Comparison of ENCODE assay signal across 8 mouse cellular contexts in genomic region chr3:101378102-101378501, GRCm38 (mm10). TPM values are rescaled to one million over a fixed set of nuclear protein-coding genes. Genes with fewer than 3 reads are reported as not detected.
DNase-seq lines count a peak whose midpoint lies in the region; ATAC-seq and TF ChIP-seq lines count a peak whose summit lies in the region.

No protein-coding gene starts in this region.

- WGBS in embryonic facial prominence, embryonic 12.5 days: 0% methylated on average over 12 of the region's 12 CpGs
- WGBS in hindbrain, embryonic 13.5 days: 0% methylated on average over 12 of the region's 12 CpGs
- under 1% methylated on average over 12 of the region's 12 CpGs for WGBS in lung, embryonic 15.5 days
- WGBS in small intestine, adult 2 months: 2% methylated on average over 12 of the region's 12 CpGs

- H3K4me1 ChIP-seq in embryonic facial prominence, embryonic 12.5 days: peaks cover 48% of the 10 kb centered on the region
- H3K4me1 ChIP-seq in hindbrain, embryonic 13.5 days (replicated peaks): peaks cover 58% of the 10 kb centered on the region
- H3K4me1 ChIP-seq in lung, embryonic 15.5 days: peaks cover 56% of the 10 kb centered on the region
- peaks cover 21% of the 10 kb centered on the region; the same call in 1 of the 2 replicates for H3K4me1 ChIP-seq in small intestine, adult 2 months (ENCODE audit: control insufficient read depth, insufficient read depth, insufficient read length, low read length)

- H3K27me3 ChIP-seq in embryonic facial prominence, embryonic 12.5 days: no peaks in the 10 kb centered on the region
- 0 out of 2 replicates have a peak, but pooled peaks cover 3% of the 10 kb centered on the region for H3K27me3 ChIP-seq in hindbrain, embryonic 13.5 days
- H3K27me3 ChIP-seq in lung, embryonic 15.5 days: no peaks in the 10 kb centered on the region
- no peaks in the 10 kb centered on the region for H3K27me3 ChIP-seq in small intestine, adult 2 months (ENCODE audit: control insufficient read depth, insufficient read depth, low read length)

- 0 out of 2 replicates have a peak, but pooled peaks have one; percentile 19 for TF ChIP-seq POLR2A in small intestine, adult 2 months (IDR thresholded peaks at IDR 0.05; ENCODE audit: low read depth, low read length)

- H3K9ac ChIP-seq in embryonic facial prominence, embryonic 12.5 days: peak overlapping the region; percentile 90
- H3K9ac ChIP-seq in hindbrain, embryonic 13.5 days: peak overlapping the region; percentile 97
- peak overlapping the region; percentile 86 for H3K9ac ChIP-seq in lung, embryonic 15.5 days

- peak overlapping the region; percentile 82 for H3K4me2 ChIP-seq in embryonic facial prominence, embryonic 12.5 days (replicated peaks)
- H3K4me2 ChIP-seq in hindbrain, embryonic 13.5 days: peak overlapping the region; percentile 89
- peak overlapping the region; percentile 95 for H3K4me2 ChIP-seq in lung, embryonic 15.5 days

- DNase-seq in adrenal gland, postnatal 14 days: peak; percentile 27
- no peak for DNase-seq in adrenal gland, postnatal 10 days
- DNase-seq in layer of hippocampus, adult 8-10 months (ENCODE audit: low spot score in 2 of 2): no peak
- DNase-seq in ovary, postnatal 36 days (ENCODE audit: low spot score): no peak

- ATAC-seq in embryonic facial prominence, embryonic 12.5 days (ENCODE audit: insufficient number of reproducible peaks, insufficient read depth, low FRiP score, low TSS enrichment): no peak
- 0 out of 2 replicates have a peak, but pooled peaks have one; percentile 33 for ATAC-seq in hindbrain, embryonic 13.5 days (ENCODE audit: low FRiP score)
- peak; percentile 59; the same call in 1 of the 2 replicates for ATAC-seq in lung, embryonic 15.5 days (ENCODE audit: borderline replicate concordance, extremely low read depth, low FRiP score, low TSS enrichment)

- H3K27ac ChIP-seq in embryonic facial prominence, embryonic 12.5 days: peak overlapping the region; percentile 86
- peak overlapping the region; percentile 90 for H3K27ac ChIP-seq in hindbrain, embryonic 13.5 days
- peak overlapping the region; percentile 70 for H3K27ac ChIP-seq in lung, embryonic 15.5 days
- H3K27ac ChIP-seq in small intestine, adult 2 months (ENCODE audit: insufficient read depth, low read depth, low read length): peak overlapping the region; percentile 11; the same call in 1 of the 2 replicates

- TF ChIP-seq CTCF in small intestine, adult 2 months (IDR thresholded peaks at IDR 0.05; ENCODE audit: extremely low read depth, insufficient read length, insufficient replicate concordance, low read depth, low read length): no peak

- H3K36me3 ChIP-seq in embryonic facial prominence, embryonic 12.5 days: no peaks in the 10 kb centered on the region
- H3K36me3 ChIP-seq in hindbrain, embryonic 13.5 days: no peaks in the 10 kb centered on the region
- H3K36me3 ChIP-seq in lung, embryonic 15.5 days: no peaks in the 10 kb centered on the region
- H3K36me3 ChIP-seq in small intestine, adult 2 months (ENCODE audit: control insufficient read depth, insufficient read depth, low read length): no peaks in the 10 kb centered on the region; the same call in 1 of the 2 replicates

- H3K9me3 ChIP-seq in embryonic facial prominence, embryonic 12.5 days: no peaks in the 10 kb centered on the region
- H3K9me3 ChIP-seq in hindbrain, embryonic 13.5 days: no peaks in the 10 kb centered on the region
- no peaks in the 10 kb centered on the region for H3K9me3 ChIP-seq in lung, embryonic 15.5 days

- H3K4me3 ChIP-seq in embryonic facial prominence, embryonic 12.5 days: peak overlapping the region; percentile 88
- peak overlapping the region; percentile 85 for H3K4me3 ChIP-seq in hindbrain, embryonic 13.5 days
- H3K4me3 ChIP-seq in lung, embryonic 15.5 days: peak overlapping the region; percentile 87
- H3K4me3 ChIP-seq in small intestine, adult 2 months (ENCODE audit: low read depth, low read length): peak overlapping the region; percentile 79

RNA-seq across cellular contexts. Expression of gene Igsf3, which starts 1.2 kb away (rescaled TPM):
- total RNA-seq in adrenal gland, postnatal 14 days (2021): 5.1 and 6.6 TPM in 2 replicates
- 10 to 100 TPM in 1 of 2 experiments, 1 to 10 TPM in 1; 8.1 to 10.1 TPM for total RNA-seq in adrenal gland, postnatal 10 days (2021)
- polyA plus RNA-seq in embryonic facial prominence, embryonic 12.5 days (2016; fragmentation: Nextera tagmentation; extraction: Ambion mirVana): 92.3 and 93.3 TPM in 2 replicates
- 81.4 and 87.9 TPM in 2 replicates for polyA plus RNA-seq in hindbrain, embryonic 13.5 days (2015; fragmentation: Nextera tagmentation; extraction: Ambion mirVana)
- 40.7 and 41.3 TPM in 2 replicates for polyA plus RNA-seq in lung, embryonic 15.5 days (2015; fragmentation: Nextera tagmentation; extraction: Ambion mirVana)
- 7.2 and 17.0 TPM in 2 replicates for polyA plus RNA-seq in small intestine, adult 2 months (2012; rRNA removed)
- total RNA-seq in layer of hippocampus, adult 8-10 months (2022): 10 to 100 TPM; 16.4 to 17.7 (median 16.9) TPM

Comparison
In these comparisons a context has a peak if more than half of its experiments do, and no peak if none do; other contexts are left out.
1. H3K27ac ChIP-seq: peak in every context shown above with its lines; median percentile 90 in hindbrain, embryonic 13.5 days; 86 in embryonic facial prominence, embryonic 12.5 days; 70 in lung, embryonic 15.5 days; 11 in small intestine, adult 2 months.